Mouse (Mus musculus) T-helper 17 cell (primary cell): Measurements from ENCODE around the gene Pycard.
"Not testable (repeated sequence)": the region's sequence is repeated elsewhere in the genome, so short reads cannot be mapped to it uniquely, and the experiment has no call there.

Experiments
- in situ Hi-C, 2 experiments: fragments of 300-600 bp; cut with MboI, MseI; formaldehyde crosslinking; loops; 1 replicate in 1 of 2; 2 replicates in 1 of 2; pipeline ENCODE4 v1.15.1; 2025; ENCODE audit warnings: high pct_unique_total_duplicates in 2 of 2

The Pycard gene

DNA sequence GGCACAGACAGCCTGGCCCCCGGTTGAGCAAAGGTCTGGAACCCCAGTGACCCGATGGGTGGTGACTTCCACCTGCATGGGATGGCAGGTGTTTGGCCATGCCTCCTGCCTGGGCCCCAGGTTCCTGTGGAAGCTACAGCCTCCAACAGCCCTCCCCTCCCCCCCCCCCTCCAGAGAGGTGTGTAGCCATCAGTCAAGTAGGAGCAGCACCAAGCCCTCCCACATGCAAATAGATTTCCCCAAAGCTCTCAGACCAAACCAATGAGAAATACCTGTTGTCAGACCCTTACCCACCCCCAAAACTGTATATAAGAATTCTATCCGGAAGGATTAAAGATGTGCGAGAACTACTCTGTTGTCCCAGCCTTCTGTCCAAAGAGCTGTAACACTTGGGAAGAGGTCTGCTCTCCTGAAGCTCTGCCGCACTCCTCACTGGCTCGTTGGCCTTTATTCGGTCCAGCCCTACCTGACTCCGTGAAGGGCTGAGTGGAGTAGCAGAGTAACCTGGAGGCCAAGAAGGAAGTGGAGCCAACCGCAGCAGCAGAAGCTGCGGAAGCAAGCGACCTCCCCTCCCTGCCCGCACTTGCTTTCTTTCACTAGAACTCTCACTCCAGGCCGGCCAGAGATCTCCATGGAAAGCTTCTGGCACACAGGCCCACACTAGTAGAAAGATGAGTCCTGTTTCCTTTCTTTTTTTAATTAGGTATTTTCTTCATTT, 40.6 kb downstream of the Pycard start:
- in situ Hi-C loops: no loop called here

DNA sequence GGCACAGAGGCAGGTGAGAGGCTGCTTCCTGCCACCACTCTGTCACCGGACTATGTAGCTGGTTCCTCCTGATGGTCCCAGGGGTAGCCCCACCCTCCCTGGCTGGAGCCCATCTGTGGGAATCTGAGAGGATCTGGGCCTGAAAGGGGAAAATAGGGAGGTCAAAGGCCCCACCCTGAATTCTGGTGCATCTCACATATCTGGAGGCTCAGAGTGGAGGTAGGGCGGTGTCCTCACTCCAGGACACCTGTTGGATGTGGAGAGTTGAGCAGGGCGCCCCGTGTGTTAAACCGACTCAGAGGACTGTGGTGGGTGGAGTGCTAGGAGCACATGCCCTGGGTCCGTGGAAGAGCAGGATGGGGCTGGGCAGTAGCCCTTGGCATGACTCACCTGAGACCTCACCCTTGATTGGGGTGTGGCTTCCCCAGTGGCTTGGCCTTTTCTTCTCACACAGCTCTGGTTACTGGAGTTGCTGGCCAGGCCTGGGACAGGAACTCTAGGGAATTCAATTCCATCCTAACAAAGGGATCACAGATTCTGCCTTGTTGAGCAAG, 47.1 kb downstream of the Pycard start, which contains the start of gene Prss36:
TSS of gene Prss36 (minus strand) at position 256 of the 554 bp plus-strand sequence.
- in situ Hi-C loops: no loop called here

DNA sequence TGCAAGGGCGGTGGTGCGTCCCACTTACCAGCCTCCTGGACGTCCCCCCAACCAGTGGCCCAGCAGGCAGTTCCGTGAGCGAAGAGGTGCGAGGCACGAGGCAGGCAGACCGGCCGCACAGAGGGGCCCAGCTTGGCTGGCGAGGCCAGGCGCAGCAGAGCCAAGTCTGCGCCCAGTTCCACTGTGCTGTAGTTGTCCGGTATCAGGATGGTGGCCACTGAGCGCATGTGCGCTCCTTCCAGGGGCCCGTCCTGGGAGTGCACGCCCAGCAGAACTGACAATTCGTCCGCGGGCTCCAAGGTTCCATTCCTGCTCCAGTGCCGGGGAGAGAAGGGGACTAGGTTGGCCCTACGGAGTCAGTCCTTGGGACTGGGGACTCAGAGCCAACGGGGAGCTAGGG, 49.1 kb downstream of the Pycard start:
- in situ Hi-C loops: no loop called here

DNA sequence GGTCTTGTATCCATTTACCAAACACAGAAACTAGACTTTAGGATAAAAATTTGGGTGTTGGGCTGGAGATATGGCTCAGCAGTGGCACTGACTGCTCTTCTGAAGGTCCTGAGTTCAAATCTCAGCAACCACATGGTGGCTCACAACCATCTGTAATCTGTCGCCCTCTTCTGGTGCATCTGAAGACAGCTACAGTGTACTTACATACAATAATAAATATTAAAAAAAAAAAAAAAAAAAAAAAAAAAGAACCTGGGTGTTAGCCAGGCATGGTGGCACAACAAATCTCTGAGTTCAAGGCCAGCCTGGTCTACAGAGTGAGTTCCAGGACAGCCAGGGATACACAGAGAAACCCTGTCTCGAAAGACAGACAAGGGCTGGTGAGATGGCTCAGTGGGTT, 51.6 kb downstream of the Pycard start:
- in situ Hi-C loops: not testable (repeated sequence)
